Mouse (Mus musculus) heart, postnatal 25 days (tissue): ENCODE results near the gene Slc30a10. TPM values are rescaled to one million over a fixed set of nuclear protein-coding genes. Genes with fewer than 3 reads are reported as not detected.

Source experiments
- DNase-seq: peaks from one replicate; pipeline ENCODE4 v3.0.0; 2022; ENCODE audit warnings: low spot score
- intact Hi-C: fragments of 180-260 bp; cut with DNase I; formaldehyde crosslinking; loops from one replicate; pipeline ENCODE4 v1.15.1; 2025
- total RNA-seq, 2 experiments: library from RNA; stranded (reverse); gene quantifications; 2 replicates each; pipeline ENCODE4 v1.2.3; 2021

Slc30a10 gene
- total RNA-seq, result not detected

- intact Hi-C loops, result no loop called here
- DNase-seq, result no peak
Measured at GRCm38 (mm10) chr1:185454575-185454954, at the start of gene Slc30a10. TSS of gene Slc30a10 (plus strand) at chr1:185454848.

DNA sequence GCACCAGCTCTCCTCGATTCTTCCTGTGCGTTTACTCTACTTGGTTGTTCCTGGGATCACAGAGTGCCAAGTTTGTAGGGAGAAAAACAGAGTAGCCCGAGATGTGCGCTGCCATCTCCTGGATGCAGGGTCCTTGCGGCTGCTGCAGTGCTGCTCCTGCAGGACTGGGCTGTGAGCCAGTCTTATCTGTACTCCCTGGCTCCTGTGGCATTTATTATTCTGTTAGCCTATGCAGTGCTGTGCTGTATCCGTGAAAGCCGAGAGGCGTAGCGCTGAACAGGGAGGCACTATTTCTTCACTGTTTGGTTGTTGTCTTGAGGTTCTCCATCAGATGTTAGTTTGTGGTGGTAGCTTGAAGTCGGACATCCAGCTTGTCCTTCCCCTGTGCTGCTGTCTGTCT lies 48.7 kb upstream of the Slc30a10 start:
- intact Hi-C loops, result no loop called here
- DNase-seq, result no peak

DNA sequence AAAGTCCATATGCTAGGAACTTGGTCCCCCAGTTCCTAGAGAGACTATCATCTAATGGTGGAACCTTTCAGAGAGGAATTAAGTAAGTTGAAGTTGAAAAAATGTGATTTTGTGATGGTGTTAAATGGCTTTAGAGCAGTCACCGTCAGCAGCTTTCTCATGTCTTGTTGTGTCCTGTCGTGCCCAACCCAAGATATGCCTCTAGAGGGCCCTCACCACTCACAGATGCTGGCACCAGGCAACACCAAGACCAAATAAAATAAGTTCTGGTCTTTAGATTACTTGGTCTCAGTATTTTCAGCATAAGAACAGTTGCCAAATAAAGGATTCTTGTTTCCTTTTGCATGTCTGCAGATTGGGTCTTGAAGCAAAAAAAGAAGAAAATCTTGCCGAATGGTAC lies 44.8 kb upstream of the Slc30a10 start:
- DNase-seq, result no peak
- intact Hi-C loops, result no loop called here

DNA sequence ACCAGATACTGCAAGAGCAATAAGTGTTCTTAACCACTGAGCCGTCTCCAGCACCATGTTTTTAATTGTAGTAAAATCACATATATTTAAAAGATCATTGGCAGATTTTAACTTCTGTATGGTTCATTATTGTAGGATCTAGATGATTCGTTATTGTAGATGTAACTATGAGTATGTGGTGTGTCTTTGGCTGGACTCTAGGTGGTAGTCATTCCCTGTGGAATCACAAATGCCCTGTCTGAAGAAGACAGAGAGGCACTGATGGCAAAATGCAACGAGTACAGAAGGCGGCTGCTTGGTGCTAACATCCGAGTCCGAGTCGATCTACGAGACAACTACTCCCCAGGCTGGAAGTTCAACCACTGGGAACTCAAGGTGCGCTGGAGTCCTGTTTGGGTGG lies 36.6 kb upstream of the Slc30a10 start:
- intact Hi-C loops, result no loop called here
- DNase-seq, result no peak

DNA sequence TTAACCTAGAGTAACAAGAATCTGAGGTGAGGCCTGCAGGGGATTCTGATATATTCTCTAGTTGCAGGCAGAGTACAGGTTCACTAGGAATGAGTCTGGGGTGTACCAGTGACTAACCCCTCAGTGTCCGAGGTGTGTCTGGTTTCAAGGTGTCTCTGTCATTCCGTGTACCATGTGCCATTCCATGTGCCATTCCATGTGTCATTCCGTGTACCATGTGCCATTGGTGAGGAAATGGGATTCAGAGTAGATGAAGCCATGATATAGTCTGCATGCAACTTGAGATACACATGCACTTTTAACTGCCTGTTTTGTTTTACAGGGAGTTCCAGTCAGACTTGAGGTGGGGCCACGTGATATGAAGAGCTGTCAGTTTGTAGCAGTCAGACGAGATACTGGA lies 34.8 kb upstream of the Slc30a10 start:
- DNase-seq, result no peak
- intact Hi-C loops, result no loop called here

- intact Hi-C loops, result no loop called here
- DNase-seq, result no peak
Measured at GRCm38 (mm10) chr1:185420776-185421175, 33.9 kb upstream of the Slc30a10 start.

DNA sequence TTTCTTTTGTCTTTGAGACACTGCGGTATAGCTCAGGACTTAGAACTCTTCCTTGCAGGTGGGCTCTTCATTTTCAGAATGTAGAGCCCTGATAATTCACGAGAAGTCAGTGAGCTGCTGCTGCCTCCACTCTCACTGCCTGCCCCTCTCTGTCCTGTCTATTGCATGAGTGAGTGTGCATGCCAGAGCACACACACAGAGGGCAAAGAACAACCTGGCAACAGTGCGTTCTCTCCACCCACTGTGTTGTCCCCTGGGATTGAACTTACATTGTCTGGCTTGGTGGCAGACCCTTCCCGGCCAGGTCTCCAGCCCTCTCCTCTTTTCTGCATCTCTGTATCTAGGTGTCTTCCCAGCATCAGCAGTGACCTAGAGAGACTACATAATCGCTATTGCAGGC lies 28.1 kb upstream of the Slc30a10 start:
- intact Hi-C loops, result no loop called here
- no peak for DNase-seq

DNA sequence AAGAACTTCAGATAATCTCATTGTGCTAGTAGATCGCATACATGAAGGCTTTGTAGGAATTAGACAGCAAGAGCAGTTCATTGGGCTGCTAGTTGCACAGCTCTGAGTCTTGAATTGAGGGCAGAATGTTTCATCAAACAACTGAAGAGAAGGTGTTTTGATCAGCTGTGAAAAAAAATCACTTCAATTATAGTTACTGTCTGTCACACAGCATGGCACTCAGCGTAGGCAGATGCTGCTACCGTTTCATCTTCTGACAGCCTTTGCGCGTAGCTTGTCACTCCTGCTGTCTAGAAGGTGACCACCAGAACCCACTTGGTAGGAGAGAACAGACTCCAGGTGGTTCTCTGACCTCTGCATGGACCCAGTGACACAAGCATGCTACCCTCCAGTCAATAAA lies 24.2 kb upstream of the Slc30a10 start:
- intact Hi-C loops, result loop anchor here (5.0 kb wide), 1 partner anchor 72 kb away; no protein-coding TSS in a partner anchor
- DNase-seq, result no peak

DNA sequence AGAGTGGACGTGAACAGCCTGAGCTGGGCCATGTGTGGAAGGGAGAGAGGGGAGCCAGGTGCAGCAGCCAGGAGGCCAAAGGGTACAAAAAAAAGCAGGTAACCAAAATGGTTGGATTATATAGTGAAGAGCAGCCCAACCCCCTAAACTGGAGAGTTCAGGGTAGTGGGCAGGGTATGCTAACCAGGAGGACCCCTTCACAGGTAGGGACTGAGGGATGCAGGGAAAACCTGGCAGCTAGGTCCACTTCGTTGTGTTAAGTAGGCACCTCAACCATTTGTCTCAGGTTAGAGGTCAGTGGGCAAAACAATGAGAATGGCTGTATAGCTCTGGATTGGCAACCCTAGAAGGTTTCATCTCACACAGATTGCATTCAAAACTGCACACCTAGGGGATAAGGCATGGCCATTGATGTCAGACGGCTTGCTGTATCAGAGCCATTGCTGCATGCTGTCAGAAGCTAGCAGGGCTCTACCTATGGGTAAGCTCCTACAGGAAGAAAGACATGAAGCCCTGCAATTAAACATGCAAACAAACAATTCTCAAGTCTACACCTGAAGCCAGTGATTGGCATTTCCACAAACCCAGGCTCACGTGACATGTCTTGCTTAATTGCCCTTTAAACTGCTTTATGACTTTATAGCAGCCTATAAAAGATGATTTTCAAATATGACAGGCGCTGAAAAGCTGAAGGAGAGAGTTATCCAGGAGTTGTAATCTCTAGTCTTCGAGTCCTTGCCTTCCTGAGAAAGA lies 23.2 kb upstream of the Slc30a10 start:
- intact Hi-C loops, result loop anchor here (5.0 kb wide), 1 partner anchor 71 kb away; no protein-coding TSS in a partner anchor
- no peak for DNase-seq

DNA sequence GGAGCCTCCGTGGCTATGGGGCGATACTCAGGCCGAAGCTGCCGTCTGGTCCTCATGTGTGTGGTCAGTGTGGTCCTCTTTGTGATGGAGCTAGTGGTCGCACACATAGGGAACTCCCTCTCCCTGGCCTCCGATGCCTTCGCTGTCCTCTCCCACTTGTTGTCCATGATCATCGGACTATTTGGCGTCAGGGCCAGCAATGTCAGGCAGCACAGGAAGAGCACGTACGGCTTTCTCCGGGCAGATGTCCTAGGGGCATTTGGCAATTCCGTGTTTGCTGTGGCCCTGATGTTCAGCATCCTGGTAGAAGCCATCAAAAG lies 22.7 kb upstream of the Slc30a10 start:
- intact Hi-C loops, result loop anchor here (5.0 kb wide), 1 partner anchor 70 kb away; no protein-coding TSS in a partner anchor

DNA sequence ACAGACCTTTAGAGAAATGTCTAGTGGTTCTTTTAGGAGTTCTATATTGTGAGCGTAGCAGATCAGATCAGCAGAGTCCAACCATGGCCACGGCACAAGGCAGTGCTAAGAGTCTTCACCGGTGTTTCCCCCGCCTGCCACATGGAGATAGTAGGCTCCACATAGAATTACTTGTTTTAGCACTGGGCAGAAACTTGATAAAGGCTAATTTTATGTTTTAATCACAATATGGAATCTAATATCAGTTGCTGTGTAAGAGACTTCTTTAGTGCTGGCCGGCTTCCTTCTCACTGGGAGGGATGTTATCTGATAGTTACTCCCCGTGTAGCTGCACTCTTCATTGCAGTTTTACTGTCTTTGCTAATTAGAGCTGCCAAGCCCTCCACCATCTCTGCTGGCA lies 21.5 kb upstream of the Slc30a10 start:
- DNase-seq, result no peak
- intact Hi-C loops, result loop anchor here (5.0 kb wide), 1 partner anchor 69 kb away; no protein-coding TSS in a partner anchor

More for the DNA sequence above, 22.7 kb upstream of the Slc30a10 start:
- no peak for DNase-seq

DNA sequence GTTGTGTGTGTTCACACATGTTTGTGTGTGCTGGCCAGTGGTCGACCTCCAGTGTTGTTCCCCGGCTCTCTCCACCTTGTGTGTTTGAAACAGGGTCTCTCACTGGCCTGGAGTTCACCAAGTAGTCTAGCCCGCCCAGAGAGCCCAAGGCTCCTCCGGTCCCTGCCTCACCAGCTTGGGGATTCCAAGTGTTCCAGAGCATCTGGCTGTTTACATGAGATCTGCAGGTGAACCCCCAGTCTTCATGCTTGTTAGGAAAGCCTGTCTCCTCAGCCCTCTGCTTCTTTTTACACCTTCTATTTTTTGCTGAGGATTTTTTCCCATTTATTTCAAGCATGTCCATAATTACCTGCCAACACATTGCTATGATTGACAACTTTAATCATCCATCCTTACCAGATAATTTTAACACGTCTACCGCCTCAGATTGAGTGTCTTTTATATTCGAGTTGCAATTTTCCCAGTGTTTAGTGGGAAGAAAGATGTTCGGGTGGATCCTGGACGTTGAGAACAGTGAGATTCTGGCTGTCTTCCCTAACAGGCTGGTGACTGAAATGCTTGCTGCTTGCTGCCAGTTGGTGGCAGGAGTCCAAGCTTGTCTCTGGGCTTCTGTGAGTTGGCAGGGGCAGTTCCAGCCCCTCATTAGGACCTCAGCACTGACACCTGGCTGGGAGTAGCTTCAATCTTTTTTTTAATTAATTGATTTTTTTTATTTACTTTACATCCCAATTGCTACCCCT lies 15.6 kb upstream of the Slc30a10 start:
- DNase-seq, result no peak
- intact Hi-C loops, result no loop called here

DNA sequence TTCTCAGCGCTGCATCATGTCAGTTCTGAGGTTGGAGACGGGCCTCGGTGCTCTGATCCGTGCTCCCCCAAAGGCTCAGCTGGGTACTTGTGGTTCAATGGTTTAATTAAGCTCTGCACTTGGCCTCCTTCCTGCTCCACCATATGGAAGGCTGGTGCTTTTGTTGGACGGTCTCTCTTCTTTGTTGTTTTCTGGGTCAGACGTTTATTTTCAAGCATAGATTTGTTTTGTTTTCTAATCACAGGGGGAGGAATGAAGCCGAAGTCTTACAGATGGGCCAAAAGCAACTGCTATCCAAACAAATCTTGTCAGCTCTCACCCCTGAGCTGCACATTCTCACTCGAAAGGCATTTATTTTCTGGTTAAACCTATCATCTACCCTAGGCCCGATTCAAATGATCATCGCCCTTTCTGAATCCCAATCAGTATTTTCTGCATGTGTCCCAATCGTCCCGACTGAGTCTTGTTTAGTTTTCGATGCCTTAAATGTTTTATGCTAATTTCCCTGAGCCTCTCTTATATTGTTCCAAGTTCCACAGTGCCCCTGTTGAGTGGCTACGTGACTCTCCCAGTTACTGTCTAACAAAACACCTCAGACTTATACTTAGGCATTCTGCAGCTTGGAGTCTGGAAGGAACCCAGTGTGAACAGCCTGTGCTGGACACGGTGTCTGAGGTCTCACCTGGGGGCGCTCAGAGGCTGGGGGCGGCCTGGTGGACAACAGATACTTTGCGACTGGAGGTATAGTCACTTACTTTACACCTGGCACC lies 12.8 kb upstream of the Slc30a10 start:
- DNase-seq, result no peak
- intact Hi-C loops, result no loop called here

- no peak for DNase-seq
- intact Hi-C loops, result no loop called here
Measured at GRCm38 (mm10) chr1:185448936-185449335, 5.7 kb upstream of the Slc30a10 start.

DNA sequence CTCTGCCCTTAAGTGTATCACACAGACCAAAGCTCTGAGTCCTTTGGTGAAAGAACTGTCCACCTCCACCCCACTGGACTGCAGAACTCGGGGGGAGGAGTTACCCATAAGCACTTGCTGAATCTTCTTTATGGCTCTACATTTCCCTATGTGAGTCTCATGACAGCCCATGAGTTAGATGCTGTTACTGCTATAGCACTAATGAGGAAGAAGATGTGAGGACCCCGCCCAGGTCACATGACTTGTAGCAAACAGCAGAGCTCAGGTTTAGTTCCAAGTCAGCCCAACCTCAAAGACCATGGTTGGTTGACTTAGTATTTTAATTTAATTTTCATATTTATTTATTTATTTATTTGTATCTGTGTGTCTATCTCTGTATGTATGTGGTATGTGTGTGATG lies 4.9 kb upstream of the Slc30a10 start:
- intact Hi-C loops, result no loop called here
- no peak for DNase-seq

DNA sequence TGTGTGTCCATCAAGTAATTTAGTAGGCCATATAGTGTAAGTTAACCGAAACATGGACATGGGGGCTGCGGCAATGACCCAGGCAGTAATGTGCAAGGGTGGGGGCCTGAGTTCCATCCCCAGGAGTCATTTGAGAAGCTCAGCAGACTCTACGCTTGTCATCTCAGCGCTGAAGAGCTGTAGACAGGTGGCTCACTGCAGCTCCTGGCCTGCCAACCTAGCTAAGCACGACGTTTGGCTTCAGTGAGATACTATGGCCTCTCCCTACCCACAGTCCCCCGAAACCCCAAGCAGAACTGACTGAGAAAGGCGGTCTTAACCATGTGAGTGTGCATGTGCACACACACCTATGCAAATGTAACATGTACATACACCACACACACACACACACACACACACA lies 3.6 kb upstream of the Slc30a10 start:
- DNase-seq, result no peak
- intact Hi-C loops, result no loop called here

- intact Hi-C loops, result no loop called here
Measured at GRCm38 (mm10) chr1:185451495-185451894, 3.2 kb upstream of the Slc30a10 start.

DNA sequence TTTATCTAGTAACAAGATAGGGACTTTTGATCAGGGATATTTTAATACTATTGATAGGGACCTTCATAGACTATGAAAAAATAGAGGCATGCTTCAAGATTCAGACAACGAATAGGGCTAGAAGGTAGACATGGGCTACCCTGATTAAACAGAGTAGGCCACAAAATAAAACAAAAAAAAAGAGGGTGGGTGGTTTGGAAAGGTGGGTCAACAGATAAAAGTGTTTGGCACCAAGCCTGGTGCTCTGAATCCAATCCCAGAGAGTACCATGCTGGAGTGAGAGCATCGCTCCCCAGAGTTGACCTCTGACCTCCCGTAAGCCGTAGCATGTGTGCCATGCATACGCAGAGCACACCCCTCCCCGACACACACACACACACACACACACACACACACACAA lies 2.2 kb upstream of the Slc30a10 start:
- no peak for DNase-seq
- intact Hi-C loops, result no loop called here

More at GRCm38 (mm10) chr1:185451495-185451894, 3.2 kb upstream of the Slc30a10 start:
- DNase-seq, result no peak

DNA sequence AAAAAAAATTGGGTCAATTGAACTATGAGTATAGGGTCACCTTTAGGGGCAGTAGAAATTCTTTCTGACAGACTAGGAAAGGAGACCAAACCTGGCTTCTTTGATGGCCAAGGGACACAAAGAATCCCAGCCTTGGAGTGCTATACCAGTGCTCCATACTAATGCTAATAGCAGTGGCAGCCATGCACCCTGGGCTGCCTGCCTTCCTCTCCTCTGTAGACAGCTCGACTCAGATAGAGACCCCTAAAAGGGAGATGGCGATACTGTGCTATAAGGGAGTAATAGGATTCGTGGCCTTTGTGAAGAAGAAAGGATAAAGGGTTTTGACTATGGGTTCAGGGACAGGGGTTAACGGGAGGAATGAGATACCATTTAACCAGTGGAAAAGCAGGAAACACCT lies 504 bp upstream of the Slc30a10 start:
- DNase-seq, result no peak
- intact Hi-C loops, result no loop called here

DNA sequence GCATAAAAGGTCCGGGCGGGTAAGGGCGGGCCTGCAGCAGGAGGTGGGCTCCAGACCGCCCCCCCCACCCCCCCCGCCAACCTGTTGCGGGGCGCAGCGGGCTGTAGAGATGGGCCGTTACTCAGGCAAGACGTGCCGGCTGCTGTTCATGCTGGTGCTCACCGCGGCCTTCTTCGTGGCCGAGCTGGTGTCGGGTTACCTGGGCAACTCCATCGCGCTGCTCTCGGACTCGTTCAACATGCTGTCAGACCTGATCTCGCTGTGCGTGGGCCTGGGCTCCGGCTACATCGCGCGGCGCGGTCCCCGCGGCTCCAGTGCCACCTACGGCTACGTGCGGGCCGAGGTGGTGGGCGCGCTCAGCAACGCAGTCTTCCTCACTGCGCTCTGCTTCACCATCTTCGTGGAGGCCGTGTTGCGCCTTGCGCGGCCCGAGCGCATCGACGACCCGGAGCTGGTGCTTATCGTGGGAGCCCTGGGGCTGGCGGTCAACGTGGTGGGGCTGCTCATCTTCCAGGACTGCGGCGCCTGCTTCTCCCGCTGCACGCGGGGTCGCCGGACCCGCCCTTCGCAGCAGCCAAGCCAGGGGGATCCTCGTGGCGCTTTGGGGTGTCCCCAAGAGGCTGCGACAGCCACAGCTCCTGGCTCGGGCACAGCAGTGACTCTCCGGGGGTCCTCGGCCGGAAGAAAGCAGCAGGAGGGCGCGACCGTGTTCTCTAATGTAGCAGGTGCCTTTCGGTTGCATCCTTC lies 480 bp downstream of the Slc30a10 start:
- no peak for DNase-seq
- intact Hi-C loops, result no loop called here
